10 mouse cellular contexts compared by ENCODE assay signal in genomic region chr19:12463722-12464035, GRCm38 (mm10). TPM values are rescaled to one million over a fixed set of nuclear protein-coding genes. Genes with fewer than 3 reads are reported as not detected.
DNase-seq lines count a peak whose midpoint lies in the region; ATAC-seq lines count a peak whose summit lies in the region.
"Had no signal": no experiment of that assay in that cellular context is flagged by ENCODE, and none has a peak within 500 bp of the region (broad histone marks: within the 10 kb centered on the region; RNA-seq: fewer than 3 reads in every experiment).

No protein-coding gene starts in this region.

- H3K9me3 ChIP-seq in limb, embryonic 12.5 days: no peaks in the 10 kb centered on the region
- no peaks in the 10 kb centered on the region for H3K9me3 ChIP-seq in limb, embryonic 10.5 days (replicated peaks)
- H3K9me3 ChIP-seq in embryonic facial prominence, embryonic 11.5 days (replicated peaks; ENCODE audit: control insufficient read depth, low read length): no peaks in the 10 kb centered on the region
- H3K9me3 ChIP-seq: heart, embryonic 10.5 days; limb, embryonic 15.5 days had no signal

- intact Hi-C loops in left cerebral cortex, postnatal 36 days (cut with DNase I): no loop called here

- ATAC-seq in limb, embryonic 12.5 days (ENCODE audit: insufficient number of reproducible peaks, insufficient read depth, low FRiP score, low TSS enrichment, low read depth): no peak
- ATAC-seq in embryonic facial prominence, embryonic 11.5 days (replicated peaks; ENCODE audit: insufficient number of reproducible peaks, low FRiP score, low TSS enrichment, low read depth): peak; percentile 42; the same call in 1 of the 2 replicates

- H3K4me1 ChIP-seq in limb, embryonic 12.5 days (replicated peaks): no peaks in the 10 kb centered on the region
- no peaks in the 10 kb centered on the region for H3K4me1 ChIP-seq in limb, embryonic 10.5 days
- H3K4me1 ChIP-seq in embryonic facial prominence, embryonic 11.5 days (ENCODE audit: control insufficient read depth, insufficient read depth, low read length): no peaks in the 10 kb centered on the region

- no peak for DNase-seq in limb, embryonic 10.5 days (ENCODE audit: low spot score)
- peak; percentile 82 for DNase-seq in Muller cell, postnatal 12 days (ENCODE audit: inconsistent ontology term)
- DNase-seq in embryonic facial prominence, embryonic 11.5 days (ENCODE audit: low spot score): peak; percentile 36
- no peak for DNase-seq in left cerebral cortex, postnatal 36 days (ENCODE audit: low spot score in 2 of 2)
- DNase-seq in frontal cortex, postnatal 10 days (ENCODE audit: low spot score in 2 of 2): no peak
- DNase-seq in spleen, postnatal 36 days (ENCODE audit: low spot score in 2 of 2): no peak

- 57% methylated on average over 1 of the region's 1 CpGs for WGBS in limb, embryonic 12.5 days
- 57% methylated on average over 1 of the region's 1 CpGs for WGBS in limb, embryonic 10.5 days
- 10% methylated on average over 1 of the region's 1 CpGs for WGBS in embryonic facial prominence, embryonic 11.5 days
- WGBS in macrophage (ENCODE audit: missing documents): 0% methylated on average over 1 of the region's 1 CpGs

- H3K79me2 ChIP-seq in macrophage (ENCODE audit: inconsistent target): peaks cover 94% of the 10 kb centered on the region

- H3K4me3 ChIP-seq in limb, embryonic 12.5 days (replicated peaks): no peak overlapping the region
- H3K4me3 ChIP-seq in limb, embryonic 10.5 days: no peak overlapping the region
- H3K4me3 ChIP-seq in embryonic facial prominence, embryonic 11.5 days (ENCODE audit: low read depth, low read length): no peak overlapping the region
- H3K4me3 ChIP-seq in macrophage (ENCODE audit: inconsistent target): peak overlapping the region; percentile 72
- H3K4me3 ChIP-seq: heart, embryonic 10.5 days; limb, embryonic 15.5 days had no signal

- H3K27me3 ChIP-seq in limb, embryonic 12.5 days: no peaks in the 10 kb centered on the region
- no peaks in the 10 kb centered on the region for H3K27me3 ChIP-seq in limb, embryonic 10.5 days (ENCODE audit: low read depth, poor library complexity, severe bottlenecking)
- H3K27me3 ChIP-seq in embryonic facial prominence, embryonic 11.5 days (ENCODE audit: control insufficient read depth, insufficient read depth, low read length): no peaks in the 10 kb centered on the region
- H3K27me3 ChIP-seq: limb, embryonic 15.5 days had no signal

- no peak overlapping the region for H3K4me2 ChIP-seq in limb, embryonic 12.5 days
- H3K4me2 ChIP-seq in embryonic facial prominence, embryonic 11.5 days (ENCODE audit: low read depth, low read length): no peak overlapping the region
- H3K4me2 ChIP-seq: limb, embryonic 15.5 days had no signal

- no peaks in the 10 kb centered on the region for H3K36me3 ChIP-seq in limb, embryonic 12.5 days
- H3K36me3 ChIP-seq in limb, embryonic 10.5 days: no peaks in the 10 kb centered on the region
- H3K36me3 ChIP-seq in embryonic facial prominence, embryonic 11.5 days (replicated peaks; ENCODE audit: control insufficient read depth, insufficient read depth, low read depth, low read length): no peaks in the 10 kb centered on the region
- no peaks in the 10 kb centered on the region; the same call in 1 of the 2 replicates for H3K36me3 ChIP-seq in macrophage (ENCODE audit: inconsistent target)
- H3K36me3 ChIP-seq: heart, embryonic 10.5 days had no signal

- no peak overlapping the region for H3K9ac ChIP-seq in limb, embryonic 12.5 days (replicated peaks)
- no peak overlapping the region for H3K9ac ChIP-seq in embryonic facial prominence, embryonic 11.5 days (replicated peaks; ENCODE audit: low read length)
- H3K9ac ChIP-seq: limb, embryonic 15.5 days had no signal

- 0 out of 2 replicates have a peak overlapping the region, but pooled peaks have one; percentile 2 for H3K27ac ChIP-seq in limb, embryonic 12.5 days
- no peak overlapping the region for H3K27ac ChIP-seq in limb, embryonic 10.5 days
- no peak overlapping the region for H3K27ac ChIP-seq in embryonic facial prominence, embryonic 11.5 days (replicated peaks; ENCODE audit: low read depth, low read length)
- peak overlapping the region; percentile 99 for H3K27ac ChIP-seq in macrophage
- H3K27ac ChIP-seq: heart, embryonic 10.5 days; limb, embryonic 15.5 days had no signal

RNA-seq across cellular contexts. Expression of gene Mpeg1, which starts 3.1 kb away (rescaled TPM):
- polyA plus RNA-seq in limb, embryonic 12.5 days (2016; fragmentation: Nextera tagmentation; extraction: Ambion mirVana): 0.22 and 0.25 TPM in 2 replicates
- 0.05 and 0.08 TPM in 2 replicates for polyA plus RNA-seq in limb, embryonic 10.5 days (2016; fragmentation: Nextera tagmentation; extraction: Ambion mirVana)
- polyA plus RNA-seq in embryonic facial prominence, embryonic 11.5 days (2014; fragmentation: Nextera tagmentation; extraction: Ambion mirVana): 0.39 and 0.60 TPM in 2 replicates
- 100 to 1,000 TPM; 252 to 707 (median 456) TPM for total RNA-seq in macrophage (2018; cell fraction: chromatin; rRNA removed)
- total RNA-seq in macrophage (2018; cell fraction: cytosol; rRNA removed): 1,000 to 10,000 TPM; 1,942 to 3,390 (median 2,625) TPM
- 1,000 to 10,000 TPM in 25 of 26 experiments, 100 to 1,000 TPM in 1; 793 to 4,386 (median 3,068) TPM for total RNA-seq in macrophage (2018; cell fraction: nucleus; rRNA removed)
- 2,177 to 2,766 TPM (median 2,684 TPM) in 3 replicates for polyA plus RNA-seq in macrophage (2018)
- total RNA-seq in left cerebral cortex, postnatal 36 days (2021): 1 to 10 TPM; 7.9 to 8.5 TPM
- polyA plus RNA-seq: heart, embryonic 10.5 days had no signal

RNA-seq across cellular contexts. Expression of gene Pfpl, which starts 36.0 kb away (rescaled TPM):
- polyA plus RNA-seq in limb, embryonic 12.5 days (2016; fragmentation: Nextera tagmentation; extraction: Ambion mirVana): not detected in 2 replicates
- polyA plus RNA-seq in limb, embryonic 10.5 days (2016; fragmentation: Nextera tagmentation; extraction: Ambion mirVana): not detected in 2 replicates
- polyA plus RNA-seq in embryonic facial prominence, embryonic 11.5 days (2014; fragmentation: Nextera tagmentation; extraction: Ambion mirVana): not detected in 2 replicates
- total RNA-seq in macrophage (2018; cell fraction: chromatin; rRNA removed): not detected
- total RNA-seq in macrophage (2018; cell fraction: cytosol; rRNA removed): not detected
- total RNA-seq in macrophage (2018; cell fraction: nucleus; rRNA removed): not detected
- polyA plus RNA-seq in macrophage (2018): not detected in 3 replicates
- total RNA-seq in left cerebral cortex, postnatal 36 days (2021): not detected
- polyA plus RNA-seq: heart, embryonic 10.5 days; limb, embryonic 15.5 days had no signal

RNA-seq across cellular contexts. Expression of gene Dtx4, which starts 37.6 kb away (rescaled TPM):
- polyA plus RNA-seq in limb, embryonic 12.5 days (2016; fragmentation: Nextera tagmentation; extraction: Ambion mirVana): 5.2 and 5.6 TPM in 2 replicates
- polyA plus RNA-seq in limb, embryonic 10.5 days (2016; fragmentation: Nextera tagmentation; extraction: Ambion mirVana): 1.8 and 2.3 TPM in 2 replicates
- polyA plus RNA-seq in embryonic facial prominence, embryonic 11.5 days (2014; fragmentation: Nextera tagmentation; extraction: Ambion mirVana): 14.0 and 14.4 TPM in 2 replicates
- total RNA-seq in macrophage (2018; cell fraction: chromatin; rRNA removed): 100 to 1,000 TPM in 4 of 26 experiments, 10 to 100 TPM in 14, 1 to 10 TPM in 8; 7.0 to 144 (median 22.3) TPM
- 10 to 100 TPM; 10.2 to 96.6 (median 29.8) TPM for total RNA-seq in macrophage (2018; cell fraction: cytosol; rRNA removed)
- 100 to 1,000 TPM in 3 of 26 experiments, 10 to 100 TPM in 21, 1 to 10 TPM in 2; 8.5 to 133 (median 28.5) TPM for total RNA-seq in macrophage (2018; cell fraction: nucleus; rRNA removed)
- polyA plus RNA-seq in macrophage (2018): 17.5 to 35.6 TPM (median 30.8 TPM) in 3 replicates
- total RNA-seq in left cerebral cortex, postnatal 36 days (2021): 10 to 100 TPM; 32.9 to 35.5 TPM

RNA-seq across cellular contexts. Expression of gene Olfr1441, which starts 46.4 kb away (rescaled TPM):
- not detected in 2 replicates for polyA plus RNA-seq in limb, embryonic 12.5 days (2016; fragmentation: Nextera tagmentation; extraction: Ambion mirVana)
- not detected in 2 replicates for polyA plus RNA-seq in limb, embryonic 10.5 days (2016; fragmentation: Nextera tagmentation; extraction: Ambion mirVana)
- not detected in 2 replicates for polyA plus RNA-seq in embryonic facial prominence, embryonic 11.5 days (2014; fragmentation: Nextera tagmentation; extraction: Ambion mirVana)
- not detected for total RNA-seq in macrophage (2018; cell fraction: chromatin; rRNA removed)
- total RNA-seq in macrophage (2018; cell fraction: cytosol; rRNA removed): not detected
- not detected for total RNA-seq in macrophage (2018; cell fraction: nucleus; rRNA removed)
- polyA plus RNA-seq in macrophage (2018): not detected in 3 replicates
- not detected for total RNA-seq in left cerebral cortex, postnatal 36 days (2021)
- polyA plus RNA-seq: heart, embryonic 10.5 days; limb, embryonic 15.5 days had no signal

Comparison
In these comparisons a context has a peak if more than half of its experiments do, and no peak if none do; other contexts are left out.
1. H3K27ac ChIP-seq: peak in limb, embryonic 12.5 days (single experiment) and macrophage (single experiment); none in limb, embryonic 10.5 days (single experiment) and embryonic facial prominence, embryonic 11.5 days (single experiment).
2. DNase-seq: peak in Muller cell, postnatal 12 days (single experiment) and embryonic facial prominence, embryonic 11.5 days (single experiment); none in limb, embryonic 10.5 days (single experiment), left cerebral cortex, postnatal 36 days (0 of 2), frontal cortex, postnatal 10 days (0 of 2) and spleen, postnatal 36 days (0 of 2).
3. RNA of gene Mpeg1, which starts 3.1 kb away (polyA plus RNA-seq): 2,177 to 2,766 TPM in macrophage; 0.39 to 0.60 TPM in embryonic facial prominence, embryonic 11.5 days, 0.22 to 0.25 TPM in limb, embryonic 12.5 days and 0.05 to 0.08 TPM in limb, embryonic 10.5 days; every median in the first group is over 1,000 times any median in the second.